Mouse (Mus musculus): ENCODE measurements around the gene Tarbp2.

Tarbp2 gene

DNA sequence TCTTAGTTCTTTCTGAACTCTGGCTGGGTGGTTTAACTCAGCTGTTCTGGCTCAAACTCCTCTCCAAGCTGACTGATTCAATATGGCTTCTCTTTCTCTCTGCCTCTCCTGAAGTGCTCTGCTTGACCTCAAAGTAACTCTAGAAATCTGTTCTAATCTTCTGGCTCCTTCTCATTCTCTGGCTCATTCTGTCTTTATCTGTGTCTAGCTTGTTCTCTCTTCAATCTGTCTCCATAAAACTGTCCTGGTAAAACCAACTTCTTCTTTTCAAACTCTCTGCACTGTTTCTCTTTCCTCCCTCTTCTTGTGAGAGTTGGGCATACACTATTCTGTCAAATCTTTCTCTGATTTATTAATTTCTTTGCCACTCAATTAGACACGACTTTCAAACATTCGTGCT, 49.9 kb downstream of the Tarbp2 start:
- no peak overlapping the region for H3K4me3 ChIP-seq (replicated peaks; ENCODE audit: low read length)
- 0 out of 2 replicates have a peak, but pooled peaks cover 3% of the 10 kb centered on the region for H3K36me3 ChIP-seq (ENCODE audit: insufficient read depth, low read length)
- no peak for TF ChIP-seq CTCF (conservative IDR thresholded peaks at IDR 0.05; ENCODE audit: low read length)
- TF ChIP-seq POU5F1 (IDR thresholded peaks at IDR 0.05; ENCODE audit: borderline replicate concordance, low read length): no peak
- no peak for TF ChIP-seq NANOG (IDR thresholded peaks at IDR 0.05; ENCODE audit: borderline replicate concordance, low read length)
- no peaks in the 10 kb centered on the region for H3K4me1 ChIP-seq (replicated peaks; ENCODE audit: low read depth, low read length)
- no peaks in the 10 kb centered on the region for H3K27me3 ChIP-seq (ENCODE audit: insufficient read depth, low read length)
- H3K9me3 ChIP-seq (ENCODE audit: low read length): no peaks in the 10 kb centered on the region

DNA sequence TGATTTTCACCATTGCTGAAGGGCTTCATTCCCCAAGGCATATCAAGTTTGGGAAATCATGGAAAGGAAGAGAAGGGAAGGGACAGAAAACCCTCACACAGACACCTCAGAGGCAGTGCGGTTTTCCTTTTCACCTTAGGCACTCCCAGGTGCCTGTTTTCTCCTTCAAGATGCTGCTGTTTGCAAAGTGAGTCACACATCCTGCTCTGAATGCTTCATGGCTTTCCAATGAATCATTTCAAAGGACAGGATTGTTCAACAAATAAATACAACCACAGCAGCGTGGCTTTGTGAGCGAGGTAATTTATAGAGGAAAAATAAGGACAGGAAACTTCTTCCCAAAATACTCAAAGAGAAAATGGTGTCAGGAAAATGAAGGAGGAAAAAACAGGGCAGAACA, 54.1 kb downstream of the Tarbp2 start:
- Histone ChIP-seq H3K4me1 (replicated peaks; ENCODE audit: low read depth, low read length) (no peaks in the 10 kb centered on the region), H3K4me3 (replicated peaks; ENCODE audit: low read length) (no peak overlapping the region), H3K9me3 (ENCODE audit: low read length) (no peaks in the 10 kb centered on the region), H3K27me3 (ENCODE audit: insufficient read depth, low read length) (no peaks in the 10 kb centered on the region), H3K36me3 (ENCODE audit: insufficient read depth, low read length) (no peaks in the 10 kb centered on the region)
- TF ChIP-seq CTCF (conservative IDR thresholded peaks at IDR 0.05; ENCODE audit: low read length) (no peak), NANOG (IDR thresholded peaks at IDR 0.05; ENCODE audit: borderline replicate concordance, low read length) (no peak), POU5F1 (IDR thresholded peaks at IDR 0.05; ENCODE audit: borderline replicate concordance, low read length) (no peak)

Data from E14TG2a.4 (cell line).